In the genomic region with DNA sequence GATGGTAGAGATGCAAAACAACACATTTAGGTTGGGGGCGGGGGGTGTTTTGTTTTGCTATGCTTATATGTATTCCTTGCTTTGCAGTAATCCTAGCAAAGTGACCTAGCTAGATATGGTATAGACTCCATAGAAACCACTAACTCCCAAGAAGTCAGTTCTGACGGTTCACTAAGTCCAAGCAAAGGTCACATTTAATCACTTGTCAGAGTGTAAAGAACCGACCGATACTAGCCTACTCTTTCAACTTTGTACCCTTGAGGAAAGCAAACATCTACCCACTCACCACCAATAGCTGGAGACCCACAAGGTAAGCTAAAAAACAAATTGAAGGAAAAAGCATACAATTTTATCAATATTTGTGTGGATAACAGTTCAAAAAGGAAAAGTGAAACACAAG, we compare ENCODE assay signal across 24 mouse cellular contexts.
DNase-seq lines count a peak whose midpoint lies in the region; ATAC-seq and TF ChIP-seq lines count a peak whose summit lies in the region.
"Had no signal": no experiment of that assay in that cellular context is flagged by ENCODE, and none has a peak within 500 bp of the region (broad histone marks: within the 10 kb centered on the region; RNA-seq: fewer than 3 reads in every experiment).

No protein-coding gene starts in this region.

- no peak for TF ChIP-seq CTCF in midbrain, postnatal 0 days (IDR thresholded peaks at IDR 0.05)

- H3K4me2 ChIP-seq in liver, embryonic 16.5 days (ENCODE audit: low read depth, low read length), result 0 out of 2 replicates have a peak overlapping the region, but pooled peaks have one; percentile 20
- no peak overlapping the region for H3K4me2 ChIP-seq in midbrain, embryonic 11.5 days
- no peak overlapping the region for H3K4me2 ChIP-seq in midbrain, postnatal 0 days (ENCODE audit: low read depth, low read length, poor library complexity, severe bottlenecking)
- H3K4me2 ChIP-seq in stomach, embryonic 15.5 days, result no peak overlapping the region
- no peak overlapping the region for H3K4me2 ChIP-seq in stomach, embryonic 16.5 days (ENCODE audit: low read depth, low read length)
- H3K4me2 ChIP-seq: embryonic facial prominence, embryonic 13.5 days; embryonic facial prominence, embryonic 15.5 days; forebrain, embryonic 12.5 days had no signal

- no peak overlapping the region for H3K9ac ChIP-seq in liver, embryonic 16.5 days (ENCODE audit: low read depth, low read length)
- no peak overlapping the region for H3K9ac ChIP-seq in midbrain, embryonic 11.5 days (ENCODE audit: low read length)
- H3K9ac ChIP-seq in midbrain, postnatal 0 days (replicated peaks; ENCODE audit: low read length, poor library complexity, severe bottlenecking), result no peak overlapping the region
- no peak overlapping the region for H3K9ac ChIP-seq in stomach, embryonic 15.5 days
- no peak overlapping the region for H3K9ac ChIP-seq in stomach, embryonic 16.5 days (ENCODE audit: low read length)
- H3K9ac ChIP-seq: embryonic facial prominence, embryonic 13.5 days; embryonic facial prominence, embryonic 15.5 days; forebrain, embryonic 12.5 days had no signal

- no peak overlapping the region for H3K4me3 ChIP-seq in liver, embryonic 16.5 days (ENCODE audit: low read depth, low read length)
- H3K4me3 ChIP-seq in midbrain, embryonic 11.5 days (ENCODE audit: low read depth, low read length), result no peak overlapping the region
- H3K4me3 ChIP-seq in midbrain, postnatal 0 days (ENCODE audit: low read depth, low read length), result no peak overlapping the region
- H3K4me3 ChIP-seq in stomach, embryonic 15.5 days (replicated peaks), result no peak overlapping the region
- no peak overlapping the region for H3K4me3 ChIP-seq in stomach, embryonic 16.5 days (replicated peaks; ENCODE audit: low read length)
- H3K4me3 ChIP-seq: embryonic facial prominence, embryonic 13.5 days; embryonic facial prominence, embryonic 15.5 days; erythroblast, embryonic 14.5 days; forebrain, embryonic 10.5 days; forebrain, embryonic 12.5 days had no signal

- H3K4me1 ChIP-seq in liver, embryonic 16.5 days (ENCODE audit: control insufficient read depth, low read depth, low read length), result no peaks in the 10 kb centered on the region
- H3K4me1 ChIP-seq in midbrain, embryonic 11.5 days (ENCODE audit: control insufficient read depth, insufficient read depth, low read length), result peaks cover 4% of the 10 kb centered on the region
- H3K4me1 ChIP-seq in midbrain, postnatal 0 days (ENCODE audit: insufficient read depth, low read length), result no peaks in the 10 kb centered on the region
- H3K4me1 ChIP-seq in stomach, embryonic 15.5 days, result no peaks in the 10 kb centered on the region
- H3K4me1 ChIP-seq in stomach, embryonic 16.5 days (ENCODE audit: control insufficient read depth, insufficient read depth, low read length), result no peaks in the 10 kb centered on the region
- H3K4me1 ChIP-seq: embryonic facial prominence, embryonic 13.5 days; embryonic facial prominence, embryonic 15.5 days had no signal

- H3K27ac ChIP-seq in liver, embryonic 16.5 days (ENCODE audit: low read length), result no peak overlapping the region
- H3K27ac ChIP-seq in midbrain, embryonic 11.5 days (ENCODE audit: low read depth, low read length), result no peak overlapping the region
- H3K27ac ChIP-seq in midbrain, postnatal 0 days (ENCODE audit: low read depth, low read length), result no peak overlapping the region
- no peak overlapping the region for H3K27ac ChIP-seq in stomach, embryonic 15.5 days
- H3K27ac ChIP-seq in stomach, embryonic 16.5 days (ENCODE audit: low read length), result no peak overlapping the region
- H3K27ac ChIP-seq: embryonic facial prominence, embryonic 13.5 days; embryonic facial prominence, embryonic 15.5 days; forebrain, embryonic 10.5 days; forebrain, embryonic 12.5 days had no signal

- DNase-seq in liver, result no peak
- DNase-seq in midbrain, embryonic 11.5 days (ENCODE audit: low spot score, missing footprints), result peak; percentile 77
- DNase-seq in midbrain, postnatal 0 days (ENCODE audit: low spot score), result no peak
- no peak for DNase-seq in urinary bladder, postnatal 36 days (ENCODE audit: low spot score in 2 of 2)
- no peak for DNase-seq in heart, postnatal 10 days
- DNase-seq: adrenal gland, adult 2 months; adrenal gland, postnatal 10 days; adrenal gland, postnatal 25 days; cerebellum, adult 11 months; cerebellum, adult 18-20 months; cerebellum, adult 8-10 months; cerebellum, adult 9-11 months; cerebellum, postnatal 14 days; cerebellum, postnatal 36 days; embryo, embryonic 11 days had no signal

- no peak for ATAC-seq in liver, embryonic 16.5 days (ENCODE audit: low read depth)
- no peak for ATAC-seq in midbrain, embryonic 11.5 days (ENCODE audit: low FRiP score)
- ATAC-seq in midbrain, postnatal 0 days (ENCODE audit: low FRiP score), result no peak
- peak; percentile 58; the same call in 1 of the 2 replicates for ATAC-seq in stomach, embryonic 15.5 days (ENCODE audit: insufficient read depth, low FRiP score, low read depth)
- ATAC-seq in stomach, embryonic 16.5 days (ENCODE audit: insufficient read depth, low FRiP score), result peak; percentile 37; the same call in 1 of the 2 replicates
- ATAC-seq: forebrain, embryonic 14.5 days had no signal

- H3K36me3 ChIP-seq in liver, embryonic 16.5 days (ENCODE audit: control insufficient read depth, insufficient read depth), result no peaks in the 10 kb centered on the region
- no peaks in the 10 kb centered on the region for H3K36me3 ChIP-seq in midbrain, embryonic 11.5 days (ENCODE audit: control insufficient read depth, insufficient read depth, low read length)
- no peaks in the 10 kb centered on the region for H3K36me3 ChIP-seq in midbrain, postnatal 0 days (ENCODE audit: insufficient read depth, low read length)
- H3K36me3 ChIP-seq in stomach, embryonic 15.5 days, result no peaks in the 10 kb centered on the region
- no peaks in the 10 kb centered on the region for H3K36me3 ChIP-seq in stomach, embryonic 16.5 days (ENCODE audit: control insufficient read depth, insufficient read depth, low read length)
- H3K36me3 ChIP-seq: embryonic facial prominence, embryonic 13.5 days; embryonic facial prominence, embryonic 15.5 days; forebrain, embryonic 10.5 days; forebrain, embryonic 12.5 days had no signal

- 56% methylated on average over 4 of the region's 4 CpGs for WGBS in liver, embryonic 16.5 days (ENCODE audit: insufficient replicate concordance)
- WGBS in midbrain, embryonic 11.5 days, result 47% methylated on average over 4 of the region's 4 CpGs
- 64% methylated on average over 4 of the region's 4 CpGs for WGBS in midbrain, postnatal 0 days
- WGBS in stomach, embryonic 15.5 days, result 54% methylated on average over 4 of the region's 4 CpGs
- WGBS in stomach, embryonic 16.5 days, result 50% methylated on average over 4 of the region's 4 CpGs

- H3K9me3 ChIP-seq in liver, embryonic 16.5 days (replicated peaks; ENCODE audit: control insufficient read depth, low read length), result no peaks in the 10 kb centered on the region
- H3K9me3 ChIP-seq in midbrain, embryonic 11.5 days (ENCODE audit: control insufficient read depth, low read length), result no peaks in the 10 kb centered on the region
- no peaks in the 10 kb centered on the region for H3K9me3 ChIP-seq in midbrain, postnatal 0 days (ENCODE audit: low read length)
- H3K9me3 ChIP-seq in stomach, embryonic 15.5 days, result no peaks in the 10 kb centered on the region
- H3K9me3 ChIP-seq in stomach, embryonic 16.5 days (replicated peaks; ENCODE audit: control insufficient read depth, low read length), result no peaks in the 10 kb centered on the region
- H3K9me3 ChIP-seq: embryonic facial prominence, embryonic 13.5 days; embryonic facial prominence, embryonic 15.5 days; forebrain, embryonic 10.5 days; forebrain, embryonic 12.5 days had no signal

- intact Hi-C loops in heart, postnatal 10 days (cut with DNase I), result no loop called here

- H3K27me3 ChIP-seq in liver, embryonic 16.5 days (ENCODE audit: control insufficient read depth, insufficient read depth, low read depth, low read length), result no peaks in the 10 kb centered on the region
- H3K27me3 ChIP-seq in midbrain, embryonic 11.5 days (ENCODE audit: control insufficient read depth, insufficient read depth, low read length), result no peaks in the 10 kb centered on the region
- no peaks in the 10 kb centered on the region for H3K27me3 ChIP-seq in midbrain, postnatal 0 days (ENCODE audit: insufficient read depth, low read length)
- no peaks in the 10 kb centered on the region for H3K27me3 ChIP-seq in stomach, embryonic 15.5 days (replicated peaks)
- H3K27me3 ChIP-seq in stomach, embryonic 16.5 days (ENCODE audit: control insufficient read depth, insufficient read depth, low read length), result no peaks in the 10 kb centered on the region
- H3K27me3 ChIP-seq: embryonic facial prominence, embryonic 13.5 days; embryonic facial prominence, embryonic 15.5 days; forebrain, embryonic 12.5 days had no signal

Comparison
In these comparisons a context has a peak if more than half of its experiments do, and no peak if none do; other contexts are left out.
1. ATAC-seq: peak in stomach, embryonic 15.5 days (single experiment) and stomach, embryonic 16.5 days (single experiment); none in liver, embryonic 16.5 days (single experiment), midbrain, embryonic 11.5 days (single experiment) and midbrain, postnatal 0 days (single experiment).